Mouse (Mus musculus): Measurements from ENCODE around the gene Aldoc.

Aldoc gene

DNA sequence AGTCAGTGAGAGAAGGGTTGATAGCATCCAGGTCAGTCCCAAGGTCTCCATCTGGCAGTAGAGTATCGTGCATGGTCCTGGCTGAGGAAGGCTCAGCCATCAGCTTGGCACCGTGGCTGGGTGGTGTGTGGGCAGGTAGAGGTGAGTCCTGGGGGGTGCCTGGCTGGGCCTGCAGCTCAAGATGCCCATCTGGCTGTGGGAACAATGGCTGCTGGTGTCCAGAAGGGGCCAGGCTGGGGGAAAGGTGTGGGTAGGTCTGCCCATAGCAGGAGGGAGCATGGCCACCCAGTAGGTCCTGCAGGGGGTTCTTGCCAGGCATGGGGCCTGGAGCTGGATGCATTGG is 38.0 kb downstream of the Aldoc start:
- in situ Hi-C loops (cut with MboI, MseI) = loop anchor here (5.0 kb wide), 1 partner anchor 42 kb away; no protein-coding TSS in a partner anchor

DNA sequence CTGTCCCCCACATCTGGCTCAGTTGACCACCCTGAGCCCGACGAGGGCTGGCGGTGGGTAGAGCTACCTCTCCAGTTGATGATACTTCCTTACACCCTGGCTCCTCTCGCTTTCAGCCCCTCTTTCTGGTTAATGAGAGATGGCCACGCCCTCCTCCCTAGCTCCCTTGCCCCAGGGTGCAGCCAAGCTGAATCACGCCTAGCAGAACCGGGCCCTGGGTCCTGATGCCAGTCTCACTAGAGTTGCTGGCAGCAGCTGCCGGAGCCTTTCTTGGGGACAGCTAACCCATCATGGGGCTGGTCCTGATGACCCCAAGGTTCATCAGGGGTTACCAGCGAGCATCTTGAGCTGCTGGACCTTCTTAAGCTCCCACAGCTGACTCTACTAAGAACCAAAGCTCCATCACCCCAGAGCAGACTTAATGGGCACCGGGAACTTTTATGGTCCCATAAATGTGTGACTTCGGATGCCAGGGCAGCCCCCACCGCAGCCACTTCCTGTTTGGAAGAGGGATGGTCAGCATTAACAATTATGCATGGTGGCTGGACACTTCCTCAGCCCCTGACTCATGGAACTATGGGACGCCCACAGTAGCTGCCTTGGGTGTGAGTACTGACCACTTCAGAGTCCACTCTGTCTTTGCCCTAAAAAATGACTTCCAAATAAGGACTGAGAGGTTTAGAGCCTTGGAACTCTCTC is 40.7 kb downstream of the Aldoc start:
- in situ Hi-C loops (cut with MboI, MseI) = loop anchor here (5.0 kb wide), 1 partner anchor 39 kb away; no protein-coding TSS in a partner anchor

DNA sequence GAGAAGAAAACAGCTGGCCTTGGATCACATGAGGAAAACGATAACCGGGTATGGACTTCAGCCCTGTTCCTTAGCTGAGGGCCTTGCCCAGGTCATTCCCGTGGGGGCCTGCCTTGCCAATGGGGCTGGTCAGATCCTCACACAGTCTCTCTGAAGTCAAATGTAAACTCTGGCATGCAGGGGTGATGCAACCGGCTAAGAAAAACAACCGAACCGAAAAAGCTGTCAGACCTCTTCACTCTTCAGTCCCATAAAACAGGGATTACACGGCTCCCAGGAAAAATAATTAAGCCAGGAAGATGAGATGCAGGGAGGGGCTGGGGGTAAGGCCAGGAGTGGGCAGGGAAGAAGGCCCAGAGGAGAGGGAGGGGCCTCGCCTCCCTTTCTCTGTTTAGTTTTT is 41.3 kb downstream of the Aldoc start:
- in situ Hi-C loops (cut with MboI, MseI) = loop anchor here (5.0 kb wide), 1 partner anchor 38 kb away; no protein-coding TSS in a partner anchor

DNA sequence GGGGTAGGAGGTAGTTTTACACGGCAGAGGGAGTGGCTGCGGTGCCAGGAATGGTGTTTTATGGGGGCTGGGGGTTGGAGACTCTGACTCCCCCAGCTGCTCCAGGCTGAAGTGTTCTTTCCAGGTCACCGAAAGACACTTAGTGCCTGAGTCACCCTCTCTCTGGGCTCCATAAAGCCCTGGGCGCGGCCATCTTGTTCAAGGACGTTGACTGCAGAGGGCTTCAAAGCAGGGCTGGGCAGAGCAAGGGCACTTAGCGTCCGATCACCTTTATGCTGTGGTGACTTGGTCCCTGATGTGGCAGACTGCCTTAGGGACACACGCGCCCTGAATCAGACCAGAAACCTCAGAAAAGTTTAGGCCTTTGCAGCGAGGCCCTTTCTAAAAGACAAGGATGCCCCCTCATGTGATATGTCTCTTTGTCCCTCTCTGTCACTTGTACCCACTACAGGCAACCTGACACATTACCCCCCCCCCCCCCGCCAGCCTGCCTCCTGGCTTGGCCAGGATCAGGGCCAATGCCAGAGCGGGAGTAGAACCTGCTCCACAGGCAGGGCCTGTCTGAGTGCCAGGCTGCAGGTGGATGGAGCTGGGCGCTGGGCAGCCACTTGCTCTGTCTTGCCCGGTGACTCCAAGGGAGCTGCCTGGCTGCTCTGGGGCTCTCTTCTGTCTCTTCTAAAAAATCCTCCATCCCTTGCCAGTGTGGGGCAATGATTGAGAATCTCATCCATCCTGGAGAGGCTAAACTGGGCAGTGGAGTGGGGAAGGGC is 44.9 kb downstream of the Aldoc start:
- in situ Hi-C loops (cut with MboI, MseI) = no loop called here

DNA sequence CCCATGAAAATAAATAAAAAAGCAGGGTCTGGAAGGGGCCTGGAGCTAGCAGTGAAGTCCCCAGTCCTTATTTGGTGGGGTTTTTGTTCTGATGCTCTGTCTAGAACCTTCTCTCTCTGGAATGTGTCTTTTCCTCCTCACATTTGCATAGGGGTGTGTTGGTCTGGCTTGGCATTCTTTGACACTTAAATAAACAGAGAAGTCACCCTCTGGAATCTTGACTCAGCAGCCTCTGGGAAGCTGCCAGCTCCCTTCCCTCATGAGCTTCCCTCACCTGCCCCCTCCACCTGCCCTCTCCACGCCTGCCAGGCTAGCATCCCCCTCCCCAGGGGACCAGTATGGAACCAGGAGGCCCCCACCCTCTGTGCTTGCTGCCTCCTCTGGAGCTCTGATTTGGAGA is 47.6 kb downstream of the Aldoc start:
- in situ Hi-C loops (cut with MboI, MseI) = no loop called here

DNA sequence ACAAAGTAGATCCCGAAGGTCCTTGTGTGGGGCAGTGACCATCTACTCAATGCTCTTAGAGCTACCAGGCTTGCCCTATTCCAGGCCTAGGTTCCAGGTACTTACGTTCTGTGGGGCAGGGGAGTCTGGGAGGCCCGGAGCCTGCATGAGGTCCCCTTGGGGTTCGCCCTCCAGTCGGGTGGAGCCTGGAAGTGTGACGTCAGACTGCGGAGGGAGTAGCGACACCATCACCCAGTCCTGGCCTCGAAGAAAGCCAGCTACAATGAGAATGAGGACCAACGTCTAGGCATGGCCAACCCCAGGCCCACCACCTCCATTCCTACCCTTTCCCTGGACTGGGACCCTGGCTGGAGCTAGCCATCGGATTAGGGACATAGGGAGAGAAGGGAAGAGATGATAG is 48.9 kb downstream of the Aldoc start:
- in situ Hi-C loops (cut with MboI, MseI) = no loop called here

DNA sequence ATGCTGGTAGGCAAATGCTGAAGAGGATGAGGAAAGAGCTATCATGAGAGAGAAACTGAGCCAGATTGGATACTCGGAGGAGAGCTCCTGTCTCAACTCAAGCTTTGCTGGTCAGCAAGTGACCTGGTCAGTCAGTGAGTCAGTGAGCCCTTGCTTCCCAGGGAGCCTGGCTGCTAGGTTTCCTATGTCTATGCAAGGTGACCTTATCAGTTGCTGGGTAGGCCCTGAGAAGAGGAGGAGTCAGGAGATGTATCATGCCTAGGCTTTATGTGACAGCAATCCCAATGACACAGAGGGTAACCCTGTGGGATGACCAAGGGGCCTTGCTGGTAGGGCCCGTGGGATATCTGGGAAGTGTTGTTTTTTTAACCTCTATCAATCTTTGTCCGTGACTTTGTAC is 49.4 kb downstream of the Aldoc start:
- in situ Hi-C loops (cut with MboI, MseI) = no loop called here

DNA sequence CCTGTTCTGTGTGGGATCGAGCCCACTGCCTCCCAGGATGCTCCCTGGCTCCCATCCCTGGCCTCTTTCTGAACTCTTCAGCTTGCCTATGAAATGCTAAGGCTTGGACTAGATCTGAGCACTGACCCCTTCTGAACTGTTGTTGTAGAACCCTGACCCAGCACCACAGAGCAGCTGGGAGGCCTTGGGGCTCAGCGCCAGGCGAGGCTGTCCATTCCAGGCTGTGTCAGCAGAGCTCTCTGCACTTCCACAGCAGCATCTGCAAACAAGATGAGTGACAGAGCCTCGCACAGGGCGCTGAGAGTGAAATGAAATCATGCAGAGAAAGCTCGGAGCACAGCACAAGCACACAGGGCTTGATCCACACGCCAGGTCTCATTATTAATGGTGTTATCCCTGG is 49.8 kb downstream of the Aldoc start:
- in situ Hi-C loops (cut with MboI, MseI) = no loop called here

DNA sequence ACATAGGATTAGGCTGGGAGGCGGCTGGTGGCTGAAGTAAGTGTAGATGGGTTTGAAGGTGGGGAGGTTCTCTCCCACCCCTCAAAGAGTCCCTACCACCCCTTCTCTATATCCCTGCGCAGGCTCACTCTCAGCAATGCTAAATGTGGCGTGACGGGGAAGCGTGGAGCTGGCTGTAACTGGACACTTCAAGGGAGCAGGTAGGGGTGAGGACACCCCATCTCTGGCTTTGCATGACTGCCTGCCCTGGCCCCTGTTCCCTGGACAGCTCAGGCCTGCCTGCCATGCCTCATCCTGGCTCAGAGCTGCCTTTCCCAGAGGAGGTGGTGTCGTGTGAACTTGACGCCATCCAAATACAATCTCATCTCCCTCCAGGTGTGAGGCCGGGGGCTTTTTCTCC is 51.4 kb downstream of the Aldoc start:
- in situ Hi-C loops (cut with MboI, MseI) = no loop called here

Measured in T-helper 2 cell (primary cell).